Mouse (Mus musculus) hindbrain, embryonic 12.5 days (tissue): ENCODE results near the gene Rhebl1. TPM values are rescaled to one million over a fixed set of nuclear protein-coding genes. Genes with fewer than 3 reads are reported as not detected.
A peak's percentile ranks its signal among the peaks of the same experiment; 100 is the strongest.

Experiments used
- ATAC-seq: fragments of 200-750 bp; cut with Nextera tagmentation; 2 replicates; pipeline ENCODE4 v1.8.0; 2017; ENCODE audit warnings: moderate TSS enrichment; ENCODE audit not compliant: low FRiP score
- H3K27ac ChIP-seq: fragments of 300-500 bp; sonication (generic); 2 replicates; pipeline ENCODE4 v1.5.1; 2016; ENCODE audit warnings: mild to moderate bottlenecking
- H3K27me3 ChIP-seq: fragments of 300-500 bp; sonication (generic); 2 replicates; pipeline ENCODE4 v1.6.1; 2016; ENCODE audit warnings: mild to moderate bottlenecking
- H3K36me3 ChIP-seq: fragments of 300-500 bp; sonication (generic); 2 replicates; pipeline ENCODE4 v1.6.1; 2016; ENCODE audit warnings: mild to moderate bottlenecking
- H3K4me1 ChIP-seq: fragments of 300-500 bp; sonication (generic); 2 replicates; pipeline ENCODE4 v1.6.1; 2016
- H3K4me2 ChIP-seq: fragments of 300-500 bp; sonication (generic); replicated peaks from 2 replicates; pipeline ENCODE4 v1.6.1; 2016; ENCODE audit warnings: mild to moderate bottlenecking
- H3K4me3 ChIP-seq: fragments of 300-500 bp; sonication (generic); 2 replicates; pipeline ENCODE4 v1.5.1; 2016; ENCODE audit warnings: mild to moderate bottlenecking
- H3K9ac ChIP-seq: fragments of 300-500 bp; sonication (generic); 2 replicates; pipeline ENCODE4 v1.6.1; 2016; ENCODE audit warnings: mild to moderate bottlenecking, moderate library complexity
- H3K9me3 ChIP-seq: fragments of 300-500 bp; sonication (generic); replicated peaks from 2 replicates; pipeline ENCODE4 v1.6.1; 2016; ENCODE audit warnings: mild to moderate bottlenecking
- WGBS: fragments of 180-500 bp; shearing (Covaris S2); methylation state at CpG from one replicate; pipeline ENCODE4 v1.1.7; 2016; 5-methylcytosine and 5-hydroxymethylcytosine counted together
- polyA plus RNA-seq: library from polyadenylated mRNA; unstranded; fragments of >200 nt; fragmentation: Nextera tagmentation; extraction: Ambion mirVana; gene quantifications from 2 replicates; pipeline ENCODE4 v1.2.1, GENCODE M21; 2016

Gene Rhebl1
- polyA plus RNA-seq, 1 experiment from 2014 or later, result 22.0 TPM

- Histone ChIP-seq H3K4me3 (no peak overlapping the region), H3K4me1 (peaks cover 11% of the 10 kb centered on the region), H3K36me3 (peaks cover 65% of the 10 kb centered on the region), H3K9ac (no peak overlapping the region), H3K27me3 (no peaks in the 10 kb centered on the region), H3K9me3 (no peaks in the 10 kb centered on the region), H3K4me2 (no peak overlapping the region), H3K27ac (no peak overlapping the region)
- 88% methylated on average over 10 of the region's 13 CpGs for WGBS
- ATAC-seq, result no peak
Observed at GRCm38 (mm10) chr15:98834059-98834458, 60.3 kb downstream of the Rhebl1 start.

GRCm38 (mm10) chr15:98833281-98833680 lies 61.1 kb downstream of the Rhebl1 start:
- 90% methylated on average over 11 of the region's 11 CpGs for WGBS
- Histone ChIP-seq H3K4me3 (no peak overlapping the region), H3K9me3 (no peaks in the 10 kb centered on the region), H3K36me3 (peaks cover 57% of the 10 kb centered on the region), H3K4me1 (peaks cover 11% of the 10 kb centered on the region), H3K27me3 (no peaks in the 10 kb centered on the region), H3K4me2 (no peak overlapping the region), H3K27ac (no peak overlapping the region), H3K9ac (no peak overlapping the region)
- ATAC-seq, result no peak

- H3K4me2 ChIP-seq, result peak overlapping the region; percentile 71; the same call in 1 of the 2 replicates
- ATAC-seq, result no peak
Observed at GRCm38 (mm10) chr15:98832161-98833058, 61.9 kb downstream of the Rhebl1 start.

GRCm38 (mm10) chr15:98831684-98832035 lies 62.7 kb downstream of the Rhebl1 start:
- peaks cover 11% of the 10 kb centered on the region for H3K4me1 ChIP-seq
- peak overlapping the region; percentile 77 for H3K9ac ChIP-seq
- H3K4me3 ChIP-seq, result peak overlapping the region; percentile 55
- peak overlapping the region; percentile 71 for H3K4me2 ChIP-seq
- 20% methylated on average over 9 of the region's 9 CpGs for WGBS
- H3K36me3 ChIP-seq, result peaks cover 41% of the 10 kb centered on the region
- no peaks in the 10 kb centered on the region for H3K9me3 ChIP-seq
- peak; percentile 44 for ATAC-seq
- H3K27me3 ChIP-seq, result no peaks in the 10 kb centered on the region
- peak overlapping the region; percentile 86 for H3K27ac ChIP-seq

More at GRCm38 (mm10) chr15:98832161-98833058, 61.9 kb downstream of the Rhebl1 start:
- Histone ChIP-seq H3K27me3 (no peaks in the 10 kb centered on the region), H3K9me3 (no peaks in the 10 kb centered on the region), H3K27ac (peak overlapping the region; percentile 60; the same call in 1 of the 2 replicates), H3K4me1 (peaks cover 11% of the 10 kb centered on the region), H3K4me3 (no peak overlapping the region), H3K36me3 (peaks cover 49% of the 10 kb centered on the region), H3K9ac (no peak overlapping the region)
- WGBS, result 63% methylated on average over 11 of the region's 12 CpGs

GRCm38 (mm10) chr15:98830736-98831683 lies 63.3 kb downstream of the Rhebl1 start, which contains the start of gene Prkag1:
Gene Prkag1 (minus strand): TSS chr15:98831521.
- under 1% methylated on average over 64 of the region's 66 CpGs for WGBS
- H3K36me3 ChIP-seq, result peaks cover 35% of the 10 kb centered on the region
- no peaks in the 10 kb centered on the region for H3K27me3 ChIP-seq
- H3K4me3 ChIP-seq, result peak within 1 kb of the TSS; percentile 55
- peak; percentile 98 for ATAC-seq
- peaks cover 11% of the 10 kb centered on the region for H3K4me1 ChIP-seq
- H3K9me3 ChIP-seq, result no peaks in the 10 kb centered on the region
- H3K4me2 ChIP-seq, result peak within 1 kb of the TSS; percentile 71
- H3K9ac ChIP-seq, result peak within 1 kb of the TSS; percentile 77
- peak within 1 kb of the TSS; percentile 86 for H3K27ac ChIP-seq

Other genes with a start within 250 kb of the Rhebl1 start
- 21.9 and 26.6 TPM in 2 replicates for gene Ddx23, start 231.6 kb downstream of the Rhebl1 start, polyA plus RNA-seq
- 6.4 and 6.5 TPM in 2 replicates for gene Rnd1, start 217.1 kb downstream of the Rhebl1 start, polyA plus RNA-seq
- gene Ccdc65, start 186.3 kb downstream of the Rhebl1 start, polyA plus RNA-seq, result 3.1 and 3.5 TPM in 2 replicates
- gene Fkbp11, start 166.3 kb downstream of the Rhebl1 start, polyA plus RNA-seq, result 14.3 and 15.1 TPM in 2 replicates
- gene Arf3, start 131.3 kb downstream of the Rhebl1 start, polyA plus RNA-seq, result 65.1 and 65.2 TPM in 2 replicates
- 0.59 and 0.91 TPM in 2 replicates for gene Wnt10b, start 116.4 kb downstream of the Rhebl1 start, polyA plus RNA-seq
- gene Wnt1, start 104.7 kb downstream of the Rhebl1 start, polyA plus RNA-seq, result 8.4 and 8.6 TPM in 2 replicates
- 0.56 and 0.65 TPM in 2 replicates for gene Ddn, start 85.0 kb downstream of the Rhebl1 start, polyA plus RNA-seq
- 71.0 and 78.9 TPM in 2 replicates for gene Prkag1, start 63.0 kb downstream of the Rhebl1 start, polyA plus RNA-seq
- 12.2 and 12.5 TPM in 2 replicates for gene Kmt2d, start 23.3 kb downstream of the Rhebl1 start, polyA plus RNA-seq
- gene Dhh, start 4.0 kb upstream of the Rhebl1 start, polyA plus RNA-seq, result 0.84 and 1.1 TPM in 2 replicates
- 38.4 and 39.2 TPM in 2 replicates for gene Lmbr1l, start 23.7 kb upstream of the Rhebl1 start, polyA plus RNA-seq
- 1,219 and 1,243 TPM in 2 replicates for gene Tuba1b, start 40.0 kb upstream of the Rhebl1 start, polyA plus RNA-seq
- not detected in 2 replicates for gene Gm49450, start 59.0 kb upstream of the Rhebl1 start, polyA plus RNA-seq
- 9,547 and 9,692 TPM in 2 replicates for gene Tuba1a, start 59.2 kb upstream of the Rhebl1 start, polyA plus RNA-seq
- gene Tuba1c, start 135.4 kb upstream of the Rhebl1 start, polyA plus RNA-seq, result 59.6 and 72.4 TPM in 2 replicates
- 23.3 and 35.6 TPM in 2 replicates for gene Prph, start 160.6 kb upstream of the Rhebl1 start, polyA plus RNA-seq
- 24.1 and 29.2 TPM in 2 replicates for gene Troap, start 180.0 kb upstream of the Rhebl1 start, polyA plus RNA-seq
- gene C1ql4, start 193.3 kb upstream of the Rhebl1 start, polyA plus RNA-seq, result 18.4 and 18.7 TPM in 2 replicates
- gene Dnajc22, start 198.6 kb upstream of the Rhebl1 start, polyA plus RNA-seq, result 3.2 and 3.3 TPM in 2 replicates
- gene Spats2, start 231.4 kb upstream of the Rhebl1 start, polyA plus RNA-seq, result 72.7 and 73.6 TPM in 2 replicates